Mouse (Mus musculus) CH12.LX (cell line): ENCODE data around the gene Pip5k1b. TPM values are rescaled to one million over a fixed set of nuclear protein-coding genes. Genes with fewer than 3 reads are reported as not detected.

ENCODE experiments used
- DNase-seq: peaks from one replicate; pipeline ENCODE4 v3.0.0-alpha.2; 2013; ENCODE audit errors: extremely low read depth
- H3K27ac ChIP-seq: 2 replicates; pipeline ENCODE4 v1.5.1; 2012; ENCODE audit warnings: low read depth, mild to moderate bottlenecking, control low read depth, moderate library complexity; ENCODE audit not compliant: insufficient read depth
- H3K27me3 ChIP-seq: replicated peaks from 2 replicates; pipeline ENCODE3; 2012; ENCODE audit warnings: inconsistent platforms
- H3K36me3 ChIP-seq, 2 experiments: replicated peaks in 1 of 2; 2 replicates each; pipeline versions ENCODE3 to v1.6.1; 2012; ENCODE audit warnings: inconsistent platforms in 1 of 2, low read length in 1 of 2, mild to moderate bottlenecking in 1 of 2, mixed read lengths in 1 of 2, moderate library complexity in 1 of 2; ENCODE audit not compliant: control insufficient read depth in 1 of 2, insufficient read depth in 1 of 2
- H3K4me1 ChIP-seq, 2 experiments: 2 replicates each; pipeline ENCODE4 v1.6.1; 2012; ENCODE audit warnings: inconsistent platforms in 1 of 2, moderate library complexity in 1 of 2; ENCODE audit not compliant: insufficient read depth in 2 of 2, control insufficient read depth in 1 of 2
- H3K4me2 ChIP-seq: 2 replicates; pipeline ENCODE4 v1.6.1; 2012; ENCODE audit warnings: low read depth, mild to moderate bottlenecking, control low read depth; ENCODE audit not compliant: poor library complexity, insufficient read depth, severe bottlenecking
- H3K4me3 ChIP-seq, 3 experiments: fragments of 150-350 bp in 1 of 3; sonication (generic) in 1 of 3; replicated peaks in 1 of 3; 2 replicates each; pipeline versions ENCODE3 to v1.5.1; 2011 to 2012; ENCODE audit warnings: low read depth in 2 of 3, low read length in 2 of 3, mild to moderate bottlenecking in 2 of 3, moderate library complexity in 2 of 3, control low read depth in 1 of 3, improper control_type of control experiment in 1 of 3, inconsistent platforms in 1 of 3, mixed read lengths in 1 of 3; ENCODE audit not compliant: poor library complexity in 1 of 3
- H3K79me2 ChIP-seq: replicated peaks from 2 replicates; pipeline ENCODE4 v1.6.1; 2012; ENCODE audit warnings: mild to moderate bottlenecking, moderate library complexity; ENCODE audit not compliant: control insufficient read depth, poor library complexity, insufficient read depth, severe bottlenecking; ENCODE audit errors: extremely low read depth
- H3K9ac ChIP-seq: 2 replicates; pipeline ENCODE4 v1.6.1; 2012; ENCODE audit warnings: low read depth, mild to moderate bottlenecking, control low read depth, moderate library complexity; ENCODE audit not compliant: insufficient read depth
- H3K9me3 ChIP-seq: replicated peaks from 2 replicates; pipeline ENCODE3; 2012; ENCODE audit warnings: low read length, inconsistent platforms, mixed read lengths
- CHD1 ChIP-seq: IDR thresholded peaks from 2 replicates; pipeline ENCODE4 v1.6.1; 2012; ENCODE audit warnings: low read depth, low read length, improper control_type of control experiment, inconsistent platforms
- CTCF ChIP-seq, 2 experiments: IDR thresholded peaks in 1 of 2; conservative IDR thresholded peaks in 1 of 2; 2 replicates each; pipeline ENCODE4 v1.5.1; 2011 to 2012; ENCODE audit warnings: low read depth in 2 of 2, low read length in 2 of 2, improper control_type of control experiment in 1 of 2, inconsistent platforms in 1 of 2, mild to moderate bottlenecking in 1 of 2, moderate library complexity in 1 of 2
- E2F4 ChIP-seq: IDR thresholded peaks from 2 replicates; pipeline ENCODE4 v1.6.1; 2011; ENCODE audit warnings: low read depth, low read length, improper control_type of control experiment; ENCODE audit not compliant: insufficient replicate concordance
- EP300 ChIP-seq: IDR thresholded peaks from 2 replicates; pipeline ENCODE4 v1.6.1; 2011; ENCODE audit warnings: low read length, improper control_type of control experiment
- KAT2A ChIP-seq: IDR thresholded peaks from 2 replicates; pipeline ENCODE4 v1.6.1; 2012; ENCODE audit warnings: low read length, improper control_type of control experiment, inconsistent platforms; ENCODE audit not compliant: insufficient replicate concordance
- MEF2A ChIP-seq: IDR thresholded peaks from 2 replicates; pipeline ENCODE4 v1.6.1; 2014; ENCODE audit warnings: low read depth, mild to moderate bottlenecking, inconsistent platforms, low read length, improper control_type of control experiment, borderline replicate concordance
- MYC ChIP-seq: IDR thresholded peaks from 2 replicates; pipeline ENCODE4 v1.6.1; 2011; ENCODE audit warnings: low read depth, mild to moderate bottlenecking, improper control_type of control experiment, low read length
- POLR2A ChIP-seq: IDR thresholded peaks from 2 replicates; pipeline ENCODE4 v1.6.1; 2011; ENCODE audit warnings: low read depth, mild to moderate bottlenecking, improper control_type of control experiment, low read length
- RCOR1 ChIP-seq: conservative IDR thresholded peaks from 2 replicates; pipeline ENCODE4 v1.6.1; 2012; ENCODE audit warnings: low read depth, mild to moderate bottlenecking, inconsistent platforms, low read length, improper control_type of control experiment
- TBP ChIP-seq: conservative IDR thresholded peaks from 2 replicates; pipeline ENCODE4 v1.6.1; 2011; ENCODE audit warnings: low read depth, low read length, improper control_type of control experiment
- TCF12 ChIP-seq: IDR thresholded peaks from 2 replicates; pipeline ENCODE4 v1.6.1; 2014; ENCODE audit warnings: low read depth, mild to moderate bottlenecking, inconsistent platforms, low read length, improper control_type of control experiment
- USF1 ChIP-seq: IDR thresholded peaks from 2 replicates; pipeline ENCODE4 v1.6.1; 2014; ENCODE audit warnings: low read depth, mild to moderate bottlenecking, inconsistent platforms, low read length, improper control_type of control experiment
- ZKSCAN1 ChIP-seq: IDR thresholded peaks from 2 replicates; pipeline ENCODE4 v1.6.1; 2012; ENCODE audit warnings: low read depth, inconsistent platforms, low read length, improper control_type of control experiment, borderline replicate concordance
- ZMIZ1 ChIP-seq: IDR thresholded peaks from 2 replicates; pipeline ENCODE4 v1.6.1; 2012; ENCODE audit warnings: low read depth, mild to moderate bottlenecking, inconsistent platforms, low read length, improper control_type of control experiment
- ZNF384 ChIP-seq: IDR thresholded peaks from 2 replicates; pipeline ENCODE4 v1.6.1; 2012; ENCODE audit warnings: low read depth, low read length, improper control_type of control experiment, inconsistent platforms
- dilution Hi-C: fragments of 300-500 bp; cut with MboI; formaldehyde crosslinking; loops from 2 replicates; pipeline ENCODE4 v1.14.3; 2020; ENCODE audit warnings: low sequenced_read_pairs; ENCODE audit not compliant: extremely low pct_unique_long_range_greater_than_20kb, extremely low pct_ligation_motif_present
- in situ Hi-C: fragments of 300-500 bp; cut with MboI; formaldehyde crosslinking; loops from 3 replicates; pipeline ENCODE4 v1.14.3; 2019; ENCODE audit warnings: low sequenced_read_pairs, low pct_ligation_motif_present, low pct_unique_long_range_greater_than_20kb, mixed read lengths
- polyA plus RNA-seq: library from polyadenylated mRNA; unstranded; fragments of >175 nt; gene quantifications from 2 replicates; pipeline ENCODE4 v1.2.1, GENCODE M21; 2012; ENCODE audit warnings: low read depth; ENCODE audit not compliant: insufficient read length
- total RNA-seq, 2 experiments: library from RNA; depleted of rRNA; stranded (reverse); fragments of 300-350 nt in 1 of 2; fragments of >200 nt in 1 of 2; gene quantifications; 2 replicates each; pipeline ENCODE4 v1.2.3; 2012 to 2014

Pip5k1b gene
- total and polyA plus RNA-seq, 3 experiments: 1.7 to 2.9 (median 2.0) TPM

GRCm38 (mm10) chr19:24550778-24551177 is 4.9 kb downstream of the Pip5k1b start:
- Histone ChIP-seq H3K9ac (no peak overlapping the region), H3K27me3 (peaks cover 20% of the 10 kb centered on the region), H3K4me2 (no peak overlapping the region), H3K79me2 (no peaks in the 10 kb centered on the region), H3K36me3 (no peaks in the 10 kb centered on the region), H3K4me1 (peaks cover 0 to 7% of the 10 kb centered on the region in 2 experiments; a peak in 2 of 4 replicates), H3K27ac (no peak overlapping the region), H3K4me3 (no peak overlapping the region), H3K9me3 (peaks cover 12% of the 10 kb centered on the region)
- no peak for DNase-seq
- TF ChIP-seq POLR2A (no peak), USF1 (no peak), TCF12 (no peak)
- dilution Hi-C loops (no loop called here), in situ Hi-C loops (no loop called here)

GRCm38 (mm10) chr19:24550016-24550415 is 5.7 kb downstream of the Pip5k1b start:
- Histone ChIP-seq H3K9ac (no peak overlapping the region), H3K4me3 (no peak overlapping the region), H3K36me3 (no peaks in the 10 kb centered on the region), H3K27me3 (peaks cover 15% of the 10 kb centered on the region), H3K79me2 (no peaks in the 10 kb centered on the region), H3K27ac (no peak overlapping the region), H3K4me2 (no peak overlapping the region), H3K9me3 (peaks cover 12% of the 10 kb centered on the region), H3K4me1 (peaks cover 0 to 7% of the 10 kb centered on the region in 2 experiments; a peak in 2 of 4 replicates)
- in situ Hi-C loops (no loop called here), dilution Hi-C loops (no loop called here)
- TF ChIP-seq ZMIZ1 (no peak), ZNF384 (no peak), MEF2A (no peak), ZKSCAN1 (no peak), USF1 (no peak), KAT2A (no peak), E2F4 (no peak), CTCF (conservative IDR thresholded peaks at IDR 0.05 in 1 of 2, IDR thresholded peaks at IDR 0.05 in 1 of 2; ENCODE audit: low read depth in 2 of 2, low read length in 2 of 2) (no peak)
- DNase-seq: no peak

- in situ Hi-C loops: no loop called here
- peaks cover 0 to 7% of the 10 kb centered on the region in 2 experiments; a peak in 2 of 4 replicates for H3K4me1 ChIP-seq
These were observed 7.3 kb downstream of the Pip5k1b start for GRCm38 (mm10) chr19:24548337-24548736.

More at GRCm38 (mm10) chr19:24548337-24548736, 7.3 kb downstream of the Pip5k1b start:
- H3K9ac ChIP-seq: no peak overlapping the region
- H3K4me3 ChIP-seq: no peak overlapping the region
- DNase-seq: no peak
- H3K79me2 ChIP-seq: no peaks in the 10 kb centered on the region
- no peaks in the 10 kb centered on the region for H3K36me3 ChIP-seq
- H3K9me3 ChIP-seq: peaks cover 12% of the 10 kb centered on the region
- H3K4me2 ChIP-seq: no peak overlapping the region
- H3K27ac ChIP-seq: no peak overlapping the region
- dilution Hi-C loops: no loop called here
- H3K27me3 ChIP-seq: peaks cover 4% of the 10 kb centered on the region
- no peak for TF ChIP-seq CHD1
- no peak for TF ChIP-seq TBP
- TF ChIP-seq EP300: no peak
- TF ChIP-seq E2F4: no peak
- TF ChIP-seq CTCF (conservative IDR thresholded peaks at IDR 0.05 in 1 of 2, IDR thresholded peaks at IDR 0.05 in 1 of 2; ENCODE audit: low read depth in 2 of 2, low read length in 2 of 2): no peak
- no peak for TF ChIP-seq RCOR1
- no peak for TF ChIP-seq MYC
- TF ChIP-seq, all 38 proteins: peak for 0
